Mouse (Mus musculus) neural tube, embryonic 12.5 days (tissue): ENCODE measurements around the gene Pnp2. TPM values are rescaled to one million over a fixed set of nuclear protein-coding genes. Genes with fewer than 3 reads are reported as not detected.
"Not testable (repeated sequence)": the region's sequence is repeated elsewhere in the genome, so short reads cannot be mapped to it uniquely, and the experiment has no call there.

ENCODE experiments used
- ATAC-seq: fragments of 200-750 bp; cut with Nextera tagmentation; 2 replicates; pipeline ENCODE4 v1.8.0; 2017; ENCODE audit warnings: low read depth, mild to moderate bottlenecking, moderate TSS enrichment, moderate library complexity; ENCODE audit not compliant: low FRiP score
- H3K27ac ChIP-seq: fragments of 300-500 bp; sonication (generic); 2 replicates; pipeline ENCODE4 v1.5.1; 2016
- H3K27me3 ChIP-seq: fragments of 300-500 bp; sonication (generic); replicated peaks from 2 replicates; pipeline ENCODE4 v1.6.1; 2016; ENCODE audit warnings: mild to moderate bottlenecking
- H3K36me3 ChIP-seq: fragments of 300-500 bp; sonication (generic); 2 replicates; pipeline ENCODE4 v1.6.1; 2016; ENCODE audit warnings: mild to moderate bottlenecking
- H3K4me1 ChIP-seq: fragments of 300-500 bp; sonication (generic); 2 replicates; pipeline ENCODE4 v1.6.1; 2016
- H3K4me2 ChIP-seq: fragments of 300-500 bp; sonication (generic); replicated peaks from 2 replicates; pipeline ENCODE4 v1.6.1; 2016; ENCODE audit warnings: mild to moderate bottlenecking
- H3K4me3 ChIP-seq: fragments of 300-500 bp; sonication (generic); 2 replicates; pipeline ENCODE4 v1.5.1; 2016
- H3K9ac ChIP-seq: fragments of 300-500 bp; sonication (generic); 2 replicates; pipeline ENCODE4 v1.6.1; 2016; ENCODE audit warnings: mild to moderate bottlenecking
- H3K9me3 ChIP-seq: fragments of 300-500 bp; sonication (generic); 2 replicates; pipeline ENCODE4 v1.6.1; 2016; ENCODE audit warnings: mild to moderate bottlenecking
- WGBS: fragments of 180-500 bp; shearing (Covaris S2); methylation state at CpG from one replicate; pipeline ENCODE4 v1.1.7; 2016; 5-methylcytosine and 5-hydroxymethylcytosine counted together
- polyA plus RNA-seq: library from polyadenylated mRNA; unstranded; fragments of >200 nt; fragmentation: Nextera tagmentation; extraction: Ambion mirVana; gene quantifications from 2 replicates; pipeline ENCODE4 v1.2.1, GENCODE M21; 2016

The Pnp2 gene
- polyA plus RNA-seq, 1 experiment from 2014 or later = 0.29 TPM

DNA sequence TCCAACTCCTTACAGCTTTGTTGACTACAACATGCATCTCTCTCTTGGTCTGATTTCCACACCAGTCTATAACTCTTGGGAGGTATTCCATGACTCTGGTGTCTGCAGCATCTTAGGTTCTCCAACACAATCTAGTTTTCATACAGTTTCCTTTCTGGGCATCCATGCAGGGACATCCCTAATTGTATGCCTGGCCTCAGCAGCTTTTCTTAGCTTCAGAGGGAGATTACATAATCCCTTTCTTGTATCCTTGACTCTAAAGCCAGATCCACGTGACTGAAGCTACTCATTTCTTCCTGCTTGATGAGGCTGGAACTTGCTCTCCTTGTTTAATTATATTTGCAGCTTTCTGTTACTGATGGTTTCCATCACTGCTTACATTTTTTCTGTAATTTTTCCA, 19.1 kb upstream of the Pnp2 start:
- Histone ChIP-seq H3K4me2 (no peak overlapping the region), H3K9ac (no peak overlapping the region), H3K4me1 (no peaks in the 10 kb centered on the region; the same call in 1 of the 2 replicates), H3K36me3 (no peaks in the 10 kb centered on the region), H3K9me3 (no peaks in the 10 kb centered on the region), H3K27me3 (no peaks in the 10 kb centered on the region), H3K4me3 (no peak overlapping the region), H3K27ac (no peak overlapping the region)
- 63% methylated on average over 1 of the region's 1 CpGs for WGBS
- no peak for ATAC-seq

GRCm38 (mm10) chr14:50938119-50938908, 17.5 kb upstream of the Pnp2 start:
- H3K9ac ChIP-seq = no peak overlapping the region
- 93% methylated on average over 3 of the region's 3 CpGs for WGBS
- no peak for ATAC-seq

GRCm38 (mm10) chr14:50938940-50939339, 16.9 kb upstream of the Pnp2 start:
- Histone ChIP-seq H3K4me1 (no peaks in the 10 kb centered on the region), H3K27ac (no peak overlapping the region), H3K4me2 (no peak overlapping the region), H3K4me3 (no peak overlapping the region), H3K36me3 (no peaks in the 10 kb centered on the region), H3K27me3 (no peaks in the 10 kb centered on the region), H3K9me3 (no peaks in the 10 kb centered on the region), H3K9ac (no peak overlapping the region)
- no peak for ATAC-seq
- WGBS = 60% methylated on average over 2 of the region's 2 CpGs

More at GRCm38 (mm10) chr14:50938119-50938908, 17.5 kb upstream of the Pnp2 start:
- no peaks in the 10 kb centered on the region for H3K4me1 ChIP-seq
- H3K4me2 ChIP-seq = no peak overlapping the region
- H3K4me3 ChIP-seq = no peak overlapping the region
- H3K27me3 ChIP-seq = no peaks in the 10 kb centered on the region
- H3K27ac ChIP-seq = no peak overlapping the region
- no peaks in the 10 kb centered on the region for H3K9me3 ChIP-seq
- H3K36me3 ChIP-seq = no peaks in the 10 kb centered on the region

DNA sequence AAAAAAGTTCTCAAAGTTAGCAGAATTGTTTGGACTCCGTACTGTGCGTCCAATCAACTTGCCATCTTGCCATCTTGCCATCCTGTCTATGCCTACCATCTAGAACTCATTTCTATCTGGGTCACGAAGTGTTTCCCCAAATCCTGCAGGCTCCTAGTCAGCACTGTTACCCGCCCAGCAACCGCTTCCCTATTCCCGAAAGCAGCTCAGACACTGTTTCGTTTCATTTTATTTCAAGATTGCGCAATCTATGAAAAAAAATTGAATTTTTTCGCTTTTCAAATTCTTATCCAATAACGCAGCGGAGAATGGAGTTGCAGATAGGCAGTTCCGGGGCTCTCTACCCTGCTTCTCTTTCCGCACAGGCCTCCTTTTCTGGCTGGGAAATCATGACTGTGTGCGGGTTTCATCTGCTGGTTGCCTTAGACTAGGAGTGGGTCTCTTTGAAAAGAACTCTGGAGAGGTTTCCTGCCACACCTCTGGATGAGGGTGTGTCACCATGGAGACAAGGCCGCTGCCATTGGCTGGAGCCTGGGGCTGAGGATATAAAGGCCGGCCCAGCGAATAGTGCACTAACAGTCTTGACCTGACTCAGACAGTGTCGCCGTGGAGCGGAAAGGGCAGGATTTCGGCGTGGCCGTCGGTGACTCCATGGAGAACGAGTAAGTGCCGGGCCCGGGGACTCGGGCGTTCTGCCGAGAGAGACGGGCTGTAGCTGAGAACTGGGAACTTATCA, 11.7 kb upstream of the Pnp2 start, which contains the start of gene Gm49342:
Gm49342 (plus strand) TSS at position 586 of the 736 bp plus-strand sequence.
- Histone ChIP-seq H3K27ac (peak within 1 kb of the TSS; percentile 46; the same call in 1 of the 2 replicates), H3K4me2 (peak within 1 kb of the TSS; percentile 63), H3K4me1 (peaks cover 5% of the 10 kb centered on the region; the same call in 1 of the 2 replicates), H3K36me3 (peaks cover 2% of the 10 kb centered on the region; the same call in 1 of the 2 replicates), H3K9ac (peak within 1 kb of the TSS; percentile 51), H3K9me3 (no peaks in the 10 kb centered on the region), H3K27me3 (no peaks in the 10 kb centered on the region), H3K4me3 (peak within 1 kb of the TSS; percentile 43)
- WGBS = 20% methylated on average over 31 of the region's 31 CpGs
- peak; percentile 99 for ATAC-seq

- WGBS = 1% methylated on average over 15 of the region's 15 CpGs
- H3K9me3 ChIP-seq, H3K36me3 ChIP-seq, H3K27me3 ChIP-seq, H3K4me1 ChIP-seq: not testable (repeated sequence)
- Histone ChIP-seq H3K9ac (peak overlapping the region; percentile 51), H3K27ac (peak overlapping the region; percentile 46; the same call in 1 of the 2 replicates), H3K4me2 (peak overlapping the region; percentile 63), H3K4me3 (peak overlapping the region; percentile 43)
- peak; percentile 96 for ATAC-seq
Observed at GRCm38 (mm10) chr14:50944668-50945033, 11.1 kb upstream of the Pnp2 start.

- not testable (repeated sequence) for H3K36me3 ChIP-seq, H3K27ac ChIP-seq, H3K4me1 ChIP-seq, H3K27me3 ChIP-seq, H3K9me3 ChIP-seq
- 8% methylated on average over 6 of the region's 6 CpGs for WGBS
- H3K9ac ChIP-seq = peak overlapping the region; percentile 51
- H3K4me2 ChIP-seq = peak overlapping the region; percentile 63
- H3K4me3 ChIP-seq = peak overlapping the region; percentile 43
- ATAC-seq = peak; percentile 49
Observed at GRCm38 (mm10) chr14:50945081-50945480, 10.7 kb upstream of the Pnp2 start.

DNA sequence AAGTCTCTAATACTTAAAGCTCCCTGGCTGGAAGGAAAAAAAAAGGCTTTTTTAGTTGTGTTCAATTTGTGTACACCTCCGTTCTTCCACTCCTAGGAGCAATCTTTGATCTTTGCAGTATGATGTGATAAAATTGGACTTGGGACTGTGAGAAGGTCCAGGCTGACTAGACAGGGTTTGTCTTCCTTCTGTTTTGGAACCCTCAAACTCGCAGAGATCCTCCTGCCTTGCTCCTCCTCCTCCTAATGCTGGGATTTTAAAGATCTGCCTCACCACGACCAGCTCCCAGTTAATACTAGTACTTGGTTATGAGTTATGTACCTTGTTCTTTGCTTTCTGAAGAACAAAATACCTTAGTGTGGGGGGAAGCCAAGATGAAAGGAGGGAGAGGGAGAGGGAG, 10.3 kb upstream of the Pnp2 start:
- not testable (repeated sequence) for H3K27ac ChIP-seq, H3K27me3 ChIP-seq, H3K9me3 ChIP-seq, H3K36me3 ChIP-seq, H3K4me1 ChIP-seq, ATAC-seq
- Histone ChIP-seq H3K9ac (peak overlapping the region; percentile 51; the same call in 1 of the 2 replicates), H3K4me3 (peak overlapping the region; percentile 43; the same call in 1 of the 2 replicates), H3K4me2 (peak overlapping the region; percentile 63)
- 42% methylated on average over 3 of the region's 3 CpGs for whole genome bisulfite sequencing

- Histone ChIP-seq H3K4me2 (no peak overlapping the region), H3K36me3 (peaks cover 7% of the 10 kb centered on the region; the same call in 1 of the 2 replicates), H3K4me1 (no peaks in the 10 kb centered on the region)
Observed at GRCm38 (mm10) chr14:50955487-50955886, 305 bp upstream of the Pnp2 start.

GRCm38 (mm10) chr14:50956724-50957123, 932 bp downstream of the Pnp2 start:
- not testable (repeated sequence) for H3K4me2 ChIP-seq, H3K27me3 ChIP-seq, H3K27ac ChIP-seq, H3K4me3 ChIP-seq, H3K9me3 ChIP-seq, H3K36me3 ChIP-seq, H3K4me1 ChIP-seq, H3K9ac ChIP-seq
- 88% methylated on average over 6 of the region's 6 CpGs for WGBS
- peak; percentile 52; the same call in 1 of the 2 replicates for ATAC-seq

More at GRCm38 (mm10) chr14:50955487-50955886, 305 bp upstream of the Pnp2 start:
- no peaks in the 10 kb centered on the region for H3K27me3 ChIP-seq
- H3K9me3 ChIP-seq = no peaks in the 10 kb centered on the region
- H3K4me3 ChIP-seq = no peak overlapping the region
- no peak overlapping the region for H3K9ac ChIP-seq
- 90% methylated on average over 10 of the region's 10 CpGs for WGBS
- no peak overlapping the region for H3K27ac ChIP-seq
- ATAC-seq = no peak

GRCm38 (mm10) chr14:50957146-50957545, 1.4 kb downstream of the Pnp2 start:
- WGBS = 83% methylated on average over 3 of the region's 3 CpGs
- H3K9me3 ChIP-seq, ATAC-seq, H3K27me3 ChIP-seq, H3K4me1 ChIP-seq, H3K9ac ChIP-seq, H3K4me3 ChIP-seq, H3K4me2 ChIP-seq, H3K36me3 ChIP-seq, H3K27ac ChIP-seq: not testable (repeated sequence)

GRCm38 (mm10) chr14:50958289-50958995, 2.6 kb downstream of the Pnp2 start:
- H3K4me1 ChIP-seq, H3K9me3 ChIP-seq, H3K4me3 ChIP-seq, H3K27me3 ChIP-seq, H3K27ac ChIP-seq, H3K36me3 ChIP-seq, H3K9ac ChIP-seq, H3K4me2 ChIP-seq, ATAC-seq: not testable (repeated sequence)
- 92% methylated on average over 5 of the region's 5 CpGs for WGBS
